Mouse (Mus musculus) embryonic facial prominence, embryonic 15.5 days (tissue): ENCODE data around the gene Nsun3. TPM values are rescaled to one million over a fixed set of nuclear protein-coding genes. Genes with fewer than 3 reads are reported as not detected.
"Not testable (repeated sequence)": the region's sequence is repeated elsewhere in the genome, so short reads cannot be mapped to it uniquely, and the experiment has no call there.

Experiments used
- ATAC-seq: fragments of 200-750 bp; cut with Nextera tagmentation; 2 replicates; pipeline ENCODE4 v1.8.0; 2017; ENCODE audit warnings: low read depth, moderate TSS enrichment; ENCODE audit not compliant: insufficient number of reproducible peaks, low FRiP score, low TSS enrichment
- H3K27ac ChIP-seq: fragments of 300-500 bp; sonication (generic); replicated peaks from 2 replicates; pipeline ENCODE4 v1.5.1; 2015; ENCODE audit warnings: mild to moderate bottlenecking, inconsistent platforms
- H3K27me3 ChIP-seq: fragments of 300-500 bp; sonication (generic); 2 replicates; pipeline ENCODE4 v1.6.1; 2015; ENCODE audit warnings: inconsistent platforms
- H3K36me3 ChIP-seq: fragments of 300-500 bp; sonication (generic); 2 replicates; pipeline ENCODE4 v1.6.1; 2015; ENCODE audit warnings: mild to moderate bottlenecking, inconsistent platforms
- H3K4me1 ChIP-seq: fragments of 300-500 bp; sonication (generic); 2 replicates; pipeline ENCODE4 v1.6.1; 2015; ENCODE audit warnings: inconsistent platforms
- H3K4me2 ChIP-seq: fragments of 300-500 bp; sonication (generic); replicated peaks from 2 replicates; pipeline ENCODE4 v1.6.1; 2015; ENCODE audit warnings: mild to moderate bottlenecking, inconsistent platforms
- H3K4me3 ChIP-seq: fragments of 300-500 bp; sonication (generic); replicated peaks from 2 replicates; pipeline ENCODE4 v1.5.1; 2015; ENCODE audit warnings: mild to moderate bottlenecking, inconsistent platforms
- H3K9ac ChIP-seq: fragments of 300-500 bp; sonication (generic); 2 replicates; pipeline ENCODE4 v1.6.1; 2015; ENCODE audit warnings: inconsistent platforms
- H3K9me3 ChIP-seq: fragments of 300-500 bp; sonication (generic); replicated peaks from 2 replicates; pipeline ENCODE4 v1.6.1; 2016; ENCODE audit warnings: inconsistent platforms
- WGBS: fragments of 180-500 bp; shearing (Covaris S2); methylation state at CpG from one replicate; pipeline ENCODE4 v1.1.7; 2015; 5-methylcytosine and 5-hydroxymethylcytosine counted together
- microRNA-seq: library from miRNA; unstranded; fragments of <30 nt; microRNA quantifications from one replicate; pipeline ENCODE4, GENCODE M21; 2016; ENCODE audit warnings: borderline number of aligned reads
- polyA plus RNA-seq: library from polyadenylated mRNA; unstranded; fragments of >200 nt; fragmentation: Nextera tagmentation; extraction: Ambion mirVana; gene quantifications from 2 replicates; pipeline ENCODE4 v1.2.1, GENCODE M21; 2015

Nsun3 gene
- polyA plus RNA-seq, 1 experiment from 2014 or later: 10.9 TPM

DNA sequence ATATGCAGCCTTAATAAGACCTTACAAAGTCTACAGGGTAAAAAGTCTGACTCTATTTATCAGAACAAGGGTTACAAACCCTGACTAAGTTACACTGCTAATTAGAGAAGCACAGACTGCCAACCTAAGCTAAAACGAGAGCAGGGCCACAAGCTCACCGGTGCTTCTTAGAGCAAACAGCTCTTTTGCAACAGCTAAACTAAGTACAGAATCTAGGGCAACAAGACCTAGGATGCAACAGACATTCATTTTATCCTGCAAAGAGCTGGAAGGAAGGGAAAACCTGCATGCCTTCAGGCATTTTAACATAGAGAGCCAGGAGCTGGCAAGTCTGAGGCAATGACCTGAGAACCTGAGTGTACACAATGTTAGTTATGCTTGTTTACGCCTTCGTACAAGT lies 33.5 kb downstream of the Nsun3 start:
- H3K27me3 ChIP-seq: no peaks in the 10 kb centered on the region
- H3K4me2 ChIP-seq: no peak overlapping the region
- no peaks in the 10 kb centered on the region for H3K36me3 ChIP-seq
- no peaks in the 10 kb centered on the region for H3K4me1 ChIP-seq
- no peak overlapping the region for H3K4me3 ChIP-seq
- no peak for ATAC-seq
- no peak overlapping the region for H3K27ac ChIP-seq
- WGBS: 82% methylated on average over 4 of the region's 4 CpGs
- H3K9ac ChIP-seq: no peak overlapping the region
- no peaks in the 10 kb centered on the region for H3K9me3 ChIP-seq

DNA sequence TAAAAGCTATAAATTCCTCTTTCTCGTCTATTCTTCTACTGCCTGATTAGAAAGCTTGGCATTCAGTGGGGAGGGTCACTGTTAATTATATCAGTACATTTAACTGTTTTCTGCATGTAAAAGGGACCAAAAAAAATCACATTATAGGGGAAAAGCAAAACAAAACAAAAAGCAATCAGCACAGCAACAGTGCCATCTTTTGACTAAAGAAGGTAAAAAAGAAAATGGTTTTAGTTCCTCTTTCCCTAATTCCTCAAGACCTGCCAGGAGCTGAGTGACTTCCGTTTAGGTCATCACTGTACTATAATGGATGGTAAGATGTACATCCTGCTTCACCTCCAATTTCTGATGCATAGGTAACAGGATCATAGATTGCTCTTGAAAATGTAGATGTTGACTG lies 40.7 kb downstream of the Nsun3 start:
- Histone ChIP-seq H3K9ac (no peak overlapping the region), H3K4me2 (no peak overlapping the region), H3K36me3 (no peaks in the 10 kb centered on the region), H3K27ac (no peak overlapping the region), H3K4me1 (no peaks in the 10 kb centered on the region), H3K9me3 (no peaks in the 10 kb centered on the region), H3K27me3 (no peaks in the 10 kb centered on the region), H3K4me3 (no peak overlapping the region)
- 69% methylated on average over 2 of the region's 2 CpGs for WGBS
- ATAC-seq: no peak

DNA sequence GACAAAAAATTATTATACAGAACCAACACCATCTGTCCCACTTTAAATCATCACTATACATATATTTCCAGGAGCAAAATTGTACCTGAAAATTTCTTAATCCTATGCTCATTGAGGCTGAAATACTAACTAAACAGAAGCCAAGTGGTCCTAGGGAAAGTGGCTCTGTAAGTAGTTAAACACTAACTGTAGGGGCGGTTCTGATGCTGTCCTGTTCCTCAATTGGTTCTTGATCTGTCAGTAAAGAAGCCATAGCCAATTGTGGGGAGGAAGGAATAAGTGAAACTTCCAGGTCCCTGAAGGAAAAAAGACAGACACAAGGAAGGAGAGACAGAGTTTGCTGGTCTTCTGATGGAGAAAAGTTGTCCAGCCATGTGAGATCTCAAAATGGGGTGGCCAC lies 52.3 kb downstream of the Nsun3 start:
- no peak overlapping the region for H3K27ac ChIP-seq
- ATAC-seq: no peak
- no peak overlapping the region for H3K9ac ChIP-seq
- no peaks in the 10 kb centered on the region for H3K36me3 ChIP-seq
- H3K4me1 ChIP-seq: no peaks in the 10 kb centered on the region
- WGBS: 91% methylated on average over 1 of the region's 1 CpGs
- no peak overlapping the region for H3K4me3 ChIP-seq
- H3K4me2 ChIP-seq: no peak overlapping the region
- H3K9me3 ChIP-seq: no peaks in the 10 kb centered on the region
- no peaks in the 10 kb centered on the region for H3K27me3 ChIP-seq

DNA sequence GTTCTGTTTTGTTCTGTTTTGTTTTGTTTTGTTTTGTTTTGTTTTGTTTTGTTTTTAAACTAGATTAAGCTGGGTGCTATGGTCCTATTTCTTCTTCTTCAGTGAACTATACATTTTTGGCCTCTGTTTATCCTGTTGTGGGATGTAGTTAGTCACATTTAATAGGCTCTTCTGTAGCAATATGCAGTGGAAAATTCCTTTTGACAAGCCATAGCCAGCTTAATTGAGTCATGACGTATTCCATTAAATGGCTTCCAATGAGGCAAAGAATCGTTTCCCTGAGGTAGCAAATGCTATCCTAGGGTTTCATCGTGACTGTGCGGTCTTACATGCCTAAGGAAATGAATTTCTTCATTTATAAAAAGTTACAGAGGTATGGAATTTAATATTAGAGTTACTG lies 56.3 kb downstream of the Nsun3 start:
- Histone ChIP-seq H3K27ac (no peak overlapping the region), H3K9ac (no peak overlapping the region), H3K27me3 (no peaks in the 10 kb centered on the region), H3K9me3 (0 out of 2 replicates have a peak, but pooled peaks cover 3% of the 10 kb centered on the region), H3K4me1 (no peaks in the 10 kb centered on the region), H3K36me3 (no peaks in the 10 kb centered on the region), H3K4me3 (no peak overlapping the region), H3K4me2 (no peak overlapping the region)
- ATAC-seq: no peak
- 46% methylated on average over 4 of the region's 4 CpGs for WGBS

DNA sequence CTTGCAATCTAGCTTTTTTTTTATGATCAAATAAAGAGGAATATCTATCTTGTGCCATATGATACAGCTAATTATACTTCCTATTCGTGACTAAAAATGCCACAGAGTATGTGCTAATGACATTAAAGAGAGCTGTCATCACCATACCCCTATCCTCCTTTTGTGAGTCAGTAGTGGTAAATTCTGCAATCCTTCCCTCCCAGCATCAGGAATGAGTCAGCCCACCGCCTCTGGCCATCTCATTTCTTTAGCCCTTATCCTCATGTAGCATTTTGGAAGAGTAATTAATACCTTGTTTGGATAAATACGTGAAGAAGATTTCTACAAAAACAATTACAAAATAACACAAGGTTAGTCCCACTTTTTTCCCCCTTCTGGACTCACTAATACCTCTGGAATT lies 56.8 kb downstream of the Nsun3 start:
- Histone ChIP-seq H3K27me3 (no peaks in the 10 kb centered on the region), H3K4me2 (no peak overlapping the region), H3K9me3 (0 out of 2 replicates have a peak, but pooled peaks cover 3% of the 10 kb centered on the region), H3K27ac (no peak overlapping the region), H3K4me3 (no peak overlapping the region), H3K4me1 (no peaks in the 10 kb centered on the region), H3K9ac (no peak overlapping the region), H3K36me3 (no peaks in the 10 kb centered on the region)
- ATAC-seq: no peak
- WGBS: 59% methylated on average over 3 of the region's 3 CpGs

DNA sequence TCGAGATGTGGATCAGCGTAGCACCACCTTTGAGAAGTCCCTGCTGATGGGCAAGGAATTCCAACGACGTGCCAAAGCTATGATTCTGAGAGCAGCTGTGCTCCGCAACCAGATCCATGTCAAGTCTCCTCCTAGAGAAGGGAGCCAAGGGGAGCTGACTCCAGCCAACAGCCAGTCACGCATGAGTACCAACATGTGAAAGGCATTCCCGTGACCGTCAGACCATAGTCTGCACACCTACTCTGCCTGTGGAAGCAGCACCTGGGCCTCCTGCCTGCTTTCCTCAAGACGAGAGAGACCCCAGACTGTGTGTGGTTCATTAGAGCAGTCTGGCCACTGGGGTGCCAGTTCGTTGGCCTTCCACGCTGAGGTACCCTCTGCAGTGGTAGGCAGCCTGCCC lies 68.4 kb downstream of the Nsun3 start:
- H3K4me1 ChIP-seq, H3K27ac ChIP-seq, H3K36me3 ChIP-seq, H3K4me2 ChIP-seq, H3K4me3 ChIP-seq, H3K27me3 ChIP-seq, ATAC-seq, H3K9ac ChIP-seq, H3K9me3 ChIP-seq: not testable (repeated sequence)
- 84% methylated on average over 8 of the region's 11 CpGs for WGBS

DNA sequence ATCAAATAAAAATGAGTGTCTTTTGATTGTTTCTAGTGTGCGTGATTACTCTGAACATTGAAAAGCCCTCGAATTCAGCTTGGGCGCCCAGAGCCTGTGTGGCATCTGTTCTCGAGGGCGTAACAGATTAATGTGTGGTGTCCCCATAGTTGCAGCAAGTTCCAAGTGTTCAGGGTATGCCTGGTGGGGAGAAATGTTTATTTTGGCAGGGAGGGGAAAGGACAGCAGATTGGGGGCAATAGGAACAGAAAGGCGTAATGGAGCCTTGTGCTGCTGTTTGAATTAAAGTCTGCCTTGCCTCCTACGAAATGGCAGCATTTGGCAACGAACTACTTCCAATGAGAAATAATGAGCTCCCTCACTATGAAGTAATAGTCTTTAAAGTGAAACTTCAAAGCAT lies 96.2 kb downstream of the Nsun3 start:
- Histone ChIP-seq H3K4me1 (no peaks in the 10 kb centered on the region), H3K9me3 (no peaks in the 10 kb centered on the region), H3K27ac (no peak overlapping the region), H3K4me3 (no peak overlapping the region), H3K4me2 (no peak overlapping the region), H3K27me3 (no peaks in the 10 kb centered on the region), H3K9ac (no peak overlapping the region), H3K36me3 (no peaks in the 10 kb centered on the region)
- ATAC-seq: no peak
- WGBS: 82% methylated on average over 8 of the region's 8 CpGs

DNA sequence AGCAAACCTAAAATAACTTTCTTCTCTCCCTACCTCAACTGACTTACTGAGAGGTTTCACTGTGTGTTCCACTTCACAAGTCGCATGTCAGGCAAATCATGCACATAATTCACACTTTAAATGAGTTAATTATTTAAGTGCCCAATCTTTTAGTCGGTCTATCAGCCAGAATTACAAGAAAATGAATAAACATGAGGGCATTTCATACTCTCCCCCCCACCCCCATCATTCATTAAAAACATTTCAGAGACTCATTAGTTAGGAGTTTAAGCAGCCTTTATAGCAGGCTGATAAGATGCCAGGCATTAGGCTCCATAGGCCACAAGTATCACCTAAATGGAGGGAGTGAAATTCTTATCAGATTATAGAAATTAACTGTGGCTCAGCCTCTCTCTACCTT lies 100.5 kb downstream of the Nsun3 start:
- 56% methylated on average over 2 of the region's 2 CpGs for WGBS
- Histone ChIP-seq H3K9ac (no peak overlapping the region), H3K4me1 (no peaks in the 10 kb centered on the region), H3K27ac (no peak overlapping the region), H3K9me3 (no peaks in the 10 kb centered on the region), H3K36me3 (no peaks in the 10 kb centered on the region), H3K4me3 (no peak overlapping the region), H3K27me3 (no peaks in the 10 kb centered on the region), H3K4me2 (no peak overlapping the region)
- ATAC-seq: no peak

DNA sequence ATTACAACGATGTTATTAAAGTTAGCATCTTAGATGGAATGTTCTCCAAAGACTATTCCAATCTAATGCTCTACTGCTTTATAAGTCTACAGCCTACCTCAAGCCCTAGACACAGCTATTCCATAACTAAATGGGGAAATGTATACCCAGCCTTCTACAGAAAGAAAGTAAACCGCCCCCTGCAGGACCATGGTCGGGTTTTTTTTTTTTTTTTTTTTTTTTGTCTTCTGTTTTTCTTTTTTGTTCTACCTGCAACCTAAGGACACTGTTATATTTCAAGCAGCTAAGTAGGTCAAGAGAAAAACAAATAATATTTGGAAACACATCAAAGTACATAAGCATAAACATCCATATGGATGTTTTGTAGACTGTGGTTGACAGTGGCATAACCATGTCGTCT lies 101.1 kb downstream of the Nsun3 start:
- WGBS: 66% methylated on average over 4 of the region's 4 CpGs
- Histone ChIP-seq H3K9me3 (no peaks in the 10 kb centered on the region), H3K4me2 (no peak overlapping the region), H3K27me3 (no peaks in the 10 kb centered on the region), H3K27ac (no peak overlapping the region), H3K36me3 (no peaks in the 10 kb centered on the region), H3K4me1 (no peaks in the 10 kb centered on the region), H3K9ac (no peak overlapping the region), H3K4me3 (no peak overlapping the region)
- ATAC-seq: no peak

Small RNAs within 50 kb of the gene (microRNA-seq; reads per million reads assigned to microRNA genes)
- gene Gm25986: not detected

Other genes with a start within 250 kb of the Nsun3 start
- gene Stx19, start 27.9 kb upstream of the Nsun3 start, polyA plus RNA-seq: 1.9 and 2.0 TPM in 2 replicates
- 26.7 and 30.1 TPM in 2 replicates for gene Arl13b, start 60.2 kb upstream of the Nsun3 start, polyA plus RNA-seq
- 58.4 and 60.0 TPM in 2 replicates for gene Pros1, start 67.5 kb upstream of the Nsun3 start, polyA plus RNA-seq